Mouse (Mus musculus) hindbrain, embryonic 10.5 days (tissue): ENCODE measurements around the gene Slc35c2. TPM values are rescaled to one million over a fixed set of nuclear protein-coding genes. Genes with fewer than 3 reads are reported as not detected.

Source experiments
- DNase-seq: peaks from one replicate; pipeline ENCODE4 v3.0.0-alpha.2; 2017; ENCODE audit warnings: low spot score
- H3K27ac ChIP-seq: fragments of 300-500 bp; sonication (generic); 2 replicates; pipeline ENCODE4 v1.5.1; 2016; ENCODE audit warnings: mild to moderate bottlenecking, moderate library complexity
- H3K27me3 ChIP-seq: fragments of 300-500 bp; sonication (generic); 2 replicates; pipeline ENCODE4 v1.6.1; 2016; ENCODE audit warnings: mild to moderate bottlenecking; ENCODE audit not compliant: poor library complexity, insufficient read depth, severe bottlenecking
- H3K36me3 ChIP-seq: fragments of 300-500 bp; sonication (generic); 2 replicates; pipeline ENCODE4 v1.6.1; 2016; ENCODE audit warnings: mild to moderate bottlenecking, moderate library complexity
- H3K4me1 ChIP-seq: fragments of 300-500 bp; sonication (generic); replicated peaks from 2 replicates; pipeline ENCODE4 v1.6.1; 2016; ENCODE audit warnings: mild to moderate bottlenecking
- H3K4me3 ChIP-seq: fragments of 300-500 bp; sonication (generic); 2 replicates; pipeline ENCODE4 v1.5.1; 2016; ENCODE audit warnings: mild to moderate bottlenecking, moderate library complexity
- H3K9me3 ChIP-seq: fragments of 300-500 bp; sonication (generic); 2 replicates; pipeline ENCODE4 v1.6.1; 2016; ENCODE audit warnings: mild to moderate bottlenecking, moderate library complexity
- whole genome bisulfite sequencing: fragments of 180-500 bp; shearing (Covaris S2); methylation state at CpG from one replicate; pipeline ENCODE4 v1.1.7; 2016; 5-methylcytosine and 5-hydroxymethylcytosine counted together
- polyA plus RNA-seq: library from polyadenylated mRNA; unstranded; fragments of >200 nt; fragmentation: Nextera tagmentation; extraction: Ambion mirVana; gene quantifications from 2 replicates; pipeline ENCODE4 v1.2.1, GENCODE M21; 2016

The Slc35c2 gene
- polyA plus RNA-seq, 1 experiment from 2014 or later, result 73.0 TPM

DNA sequence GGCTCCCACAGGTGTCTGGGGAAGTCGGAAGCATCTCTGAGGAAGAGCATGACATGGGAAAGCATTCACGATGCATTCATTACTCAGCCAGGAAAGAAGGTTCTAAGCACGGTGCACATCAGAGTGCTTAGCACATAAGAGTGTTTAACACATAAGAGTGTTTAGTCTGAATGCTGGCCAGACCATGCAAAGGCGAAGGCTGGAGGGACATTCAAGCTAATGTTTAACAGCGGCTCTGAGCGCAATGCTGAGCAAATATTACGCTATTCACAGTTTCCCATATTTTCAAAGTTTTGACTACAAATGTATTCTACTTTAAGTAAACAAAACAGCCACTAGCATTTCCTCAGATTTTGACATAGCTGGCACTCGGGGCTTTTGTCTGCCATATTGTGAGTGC, 17.8 kb upstream of the Slc35c2 start:
- WGBS, result 93% methylated on average over 8 of the region's 8 CpGs
- no peak for DNase-seq
- peaks cover 93% of the 10 kb centered on the region for H3K36me3 ChIP-seq

DNA sequence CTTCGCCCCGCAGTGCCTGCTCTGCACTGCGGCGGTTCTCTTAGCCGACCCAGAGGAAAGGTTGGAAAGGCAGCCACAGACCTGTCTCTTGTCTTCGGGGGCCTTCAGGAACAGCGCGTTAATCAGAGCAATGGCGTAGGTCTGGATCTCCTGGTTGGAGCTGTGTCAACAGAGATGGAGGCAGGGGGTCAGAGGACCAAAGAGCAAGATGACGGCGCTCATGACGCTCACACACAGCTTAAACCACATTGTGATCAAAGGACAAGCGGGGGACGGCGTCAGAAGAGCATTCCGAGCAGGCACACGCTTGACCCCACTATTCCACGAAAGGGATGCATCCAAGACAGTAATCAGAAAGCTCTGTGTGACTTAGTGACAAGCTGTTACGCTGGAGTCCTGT, 17.1 kb upstream of the Slc35c2 start:
- H3K27ac ChIP-seq, result no peak overlapping the region
- no peaks in the 10 kb centered on the region for H3K27me3 ChIP-seq
- 88% methylated on average over 19 of the region's 19 CpGs for WGBS
- H3K9me3 ChIP-seq, result no peaks in the 10 kb centered on the region
- peaks cover 93% of the 10 kb centered on the region for H3K36me3 ChIP-seq
- H3K4me3 ChIP-seq, result no peak overlapping the region
- DNase-seq, result no peak
- H3K4me1 ChIP-seq, result peaks cover 5% of the 10 kb centered on the region; the same call in 1 of the 2 replicates

More for the DNA sequence above, 17.8 kb upstream of the Slc35c2 start:
- Histone ChIP-seq H3K9me3 (no peaks in the 10 kb centered on the region), H3K27me3 (no peaks in the 10 kb centered on the region), H3K4me1 (peaks cover 9% of the 10 kb centered on the region), H3K4me3 (no peak overlapping the region), H3K27ac (no peak overlapping the region)

DNA sequence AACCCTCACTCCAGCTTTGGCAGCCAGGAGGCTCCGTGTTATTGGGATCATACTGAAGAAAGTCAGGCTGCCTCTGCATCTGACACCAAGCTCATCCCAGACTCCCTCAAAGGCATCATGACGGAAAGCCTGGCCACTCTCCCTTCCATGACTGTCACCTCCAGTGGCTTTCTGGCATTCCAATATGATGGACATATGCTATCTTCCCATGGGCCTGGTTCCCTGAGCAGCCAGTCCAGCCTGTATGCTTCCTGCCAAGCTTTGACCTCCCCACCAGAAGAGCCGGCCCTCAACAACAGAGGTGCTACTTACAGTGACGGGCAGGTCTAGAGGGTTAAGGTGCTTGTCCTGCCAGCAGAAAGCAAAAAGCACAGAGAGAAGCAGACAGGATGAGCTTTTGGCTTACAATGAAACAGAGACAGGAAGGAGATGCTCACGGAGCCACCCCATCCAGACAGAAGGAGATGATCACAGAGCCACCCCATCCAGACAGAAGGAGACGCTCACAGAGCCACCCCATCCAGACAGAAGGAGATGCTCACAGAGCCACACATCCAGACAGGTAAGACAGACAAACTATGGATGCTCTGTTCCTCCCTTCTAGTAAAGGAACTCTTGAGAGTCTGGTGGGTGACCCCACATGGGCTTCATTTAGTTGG, 15.8 kb upstream of the Slc35c2 start:
- no peak for DNase-seq
- no peak overlapping the region for H3K4me3 ChIP-seq
- 0 out of 2 replicates have a peak, but pooled peaks cover 5% of the 10 kb centered on the region for H3K4me1 ChIP-seq
- H3K27ac ChIP-seq, result no peak overlapping the region
- H3K9me3 ChIP-seq, result no peaks in the 10 kb centered on the region
- peaks cover 93% of the 10 kb centered on the region for H3K36me3 ChIP-seq
- no peaks in the 10 kb centered on the region for H3K27me3 ChIP-seq
- WGBS, result 90% methylated on average over 6 of the region's 6 CpGs

DNA sequence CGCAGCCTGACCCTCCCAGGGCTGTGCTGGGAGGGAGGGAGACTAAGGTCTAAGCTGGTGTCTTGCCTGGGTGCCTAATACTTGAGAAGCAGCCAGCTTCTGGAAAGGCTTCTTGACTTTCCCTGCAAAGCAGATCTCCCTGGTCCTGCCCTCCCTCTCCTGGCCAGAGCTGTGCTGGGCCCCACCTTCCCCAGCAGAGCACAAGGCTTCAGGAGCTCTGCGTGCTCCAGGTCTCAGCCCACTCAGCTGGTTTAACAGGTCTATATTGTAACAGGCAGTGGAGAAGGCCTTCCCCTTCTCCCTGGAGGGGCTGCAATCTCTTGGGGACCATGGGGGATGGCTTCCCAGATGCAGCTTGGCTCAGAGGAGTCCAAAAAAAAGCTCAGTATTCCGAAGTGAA, 13.7 kb upstream of the Slc35c2 start:
- Histone ChIP-seq H3K36me3 (peaks cover 93% of the 10 kb centered on the region), H3K4me3 (no peak overlapping the region), H3K27ac (no peak overlapping the region), H3K9me3 (no peaks in the 10 kb centered on the region), H3K4me1 (0 out of 2 replicates have a peak, but pooled peaks cover 5% of the 10 kb centered on the region), H3K27me3 (no peaks in the 10 kb centered on the region)
- no peak for DNase-seq
- 63% methylated on average over 3 of the region's 3 CpGs for WGBS

DNA sequence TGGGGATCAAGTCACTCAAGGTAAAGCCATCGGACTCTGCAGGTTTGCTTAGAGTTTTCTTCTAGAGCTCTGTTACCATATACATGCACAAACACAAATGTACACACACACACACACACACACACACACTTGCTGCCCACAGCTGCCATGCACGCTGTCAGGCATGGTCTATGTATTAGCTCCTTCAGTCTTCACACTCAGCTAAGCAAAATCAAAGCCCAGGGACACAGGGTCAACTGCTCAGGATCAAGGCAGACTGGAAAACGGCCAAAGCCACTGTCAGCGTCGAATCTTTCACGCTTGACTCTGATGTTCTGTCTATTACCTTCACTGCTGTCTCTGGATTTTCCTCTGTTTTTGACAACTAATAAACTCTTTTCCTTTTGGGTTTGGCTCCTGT, 13.2 kb upstream of the Slc35c2 start:
- 85% methylated on average over 6 of the region's 6 CpGs for WGBS
- DNase-seq, result no peak
- no peak overlapping the region for H3K4me3 ChIP-seq
- H3K9me3 ChIP-seq, result no peaks in the 10 kb centered on the region
- peaks cover 94% of the 10 kb centered on the region for H3K36me3 ChIP-seq
- H3K27me3 ChIP-seq, result no peaks in the 10 kb centered on the region
- H3K4me1 ChIP-seq, result 0 out of 2 replicates have a peak, but pooled peaks cover 5% of the 10 kb centered on the region
- no peak overlapping the region for H3K27ac ChIP-seq

DNA sequence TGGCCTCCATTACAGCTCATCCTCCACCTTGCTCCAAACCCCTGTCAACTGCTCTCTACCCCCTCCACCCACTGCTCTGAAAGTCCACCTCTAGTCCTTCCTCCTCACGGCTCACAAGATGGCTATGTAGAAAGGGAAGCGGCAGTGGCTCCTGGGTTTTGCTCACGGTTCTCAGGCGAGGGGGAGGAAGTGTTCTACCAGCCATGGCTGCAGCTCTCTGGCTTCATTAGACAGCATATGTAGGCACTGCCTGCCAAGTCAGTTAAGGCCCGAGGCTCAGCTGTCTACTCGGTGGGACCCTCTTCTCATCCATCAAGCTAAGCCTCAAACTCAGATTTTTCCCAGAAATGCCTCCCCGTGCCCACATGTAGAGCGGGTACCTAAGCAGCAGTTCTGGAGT, 12.8 kb upstream of the Slc35c2 start:
- no peak overlapping the region for H3K27ac ChIP-seq

DNA sequence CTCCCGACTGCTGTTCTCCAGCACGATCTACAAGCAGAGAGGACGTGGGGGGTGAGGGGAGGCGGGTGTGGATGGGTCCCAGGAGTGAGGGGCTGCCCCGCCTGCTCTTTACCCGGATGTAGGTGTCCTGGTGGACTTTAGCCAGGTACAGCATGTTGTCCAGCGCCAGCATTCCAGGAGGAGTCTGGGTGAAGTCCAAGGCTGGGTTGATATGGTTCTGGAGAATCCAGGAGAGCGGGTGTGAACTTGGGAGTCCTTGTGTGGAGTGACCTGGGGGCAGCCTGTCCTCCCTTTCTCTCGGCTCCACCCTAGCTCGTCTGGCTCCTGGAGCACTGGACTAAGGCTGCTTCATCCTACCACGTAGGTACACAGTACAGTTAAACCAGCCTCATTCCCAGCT, 9.8 kb upstream of the Slc35c2 start:
- peaks cover 94% of the 10 kb centered on the region for H3K36me3 ChIP-seq
- no peaks in the 10 kb centered on the region for H3K27me3 ChIP-seq
- DNase-seq, result no peak
- peak overlapping the region; percentile 9; the same call in 1 of the 2 replicates for H3K27ac ChIP-seq
- no peaks in the 10 kb centered on the region for H3K9me3 ChIP-seq
- no peak overlapping the region for H3K4me3 ChIP-seq
- 90% methylated on average over 11 of the region's 11 CpGs for WGBS
- 0 out of 2 replicates have a peak, but pooled peaks cover 5% of the 10 kb centered on the region for H3K4me1 ChIP-seq

More for the DNA sequence above, 12.8 kb upstream of the Slc35c2 start:
- no peaks in the 10 kb centered on the region for H3K9me3 ChIP-seq
- H3K4me1 ChIP-seq, result 0 out of 2 replicates have a peak, but pooled peaks cover 5% of the 10 kb centered on the region
- H3K27me3 ChIP-seq, result no peaks in the 10 kb centered on the region
- WGBS, result 87% methylated on average over 8 of the region's 8 CpGs
- no peak overlapping the region for H3K4me3 ChIP-seq
- no peak for DNase-seq
- peaks cover 94% of the 10 kb centered on the region for H3K36me3 ChIP-seq

DNA sequence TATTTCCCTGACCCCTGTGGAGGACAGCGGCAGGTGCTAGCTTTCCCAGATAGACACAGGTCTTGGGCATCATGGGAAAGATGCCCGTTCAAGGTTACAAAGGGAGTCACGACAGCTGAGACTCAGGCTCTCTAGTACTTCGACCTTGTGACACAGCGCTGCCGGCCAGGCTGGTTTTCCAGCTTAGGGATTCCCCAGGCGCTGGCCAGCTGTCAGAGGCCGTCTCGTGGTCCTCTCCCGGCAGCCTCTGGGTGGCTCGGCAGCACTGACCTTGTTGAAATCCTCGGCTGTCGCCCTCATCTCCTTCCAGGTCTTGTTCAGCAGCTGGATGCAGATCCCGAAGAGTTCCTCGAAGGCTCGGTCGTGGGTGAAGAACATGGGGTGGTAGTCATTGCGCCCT, 8.9 kb upstream of the Slc35c2 start:
- Histone ChIP-seq H3K4me1 (0 out of 2 replicates have a peak, but pooled peaks cover 5% of the 10 kb centered on the region), H3K27ac (no peak overlapping the region), H3K36me3 (peaks cover 100% of the 10 kb centered on the region), H3K4me3 (no peak overlapping the region), H3K27me3 (no peaks in the 10 kb centered on the region), H3K9me3 (no peaks in the 10 kb centered on the region)
- 84% methylated on average over 18 of the region's 18 CpGs for WGBS
- no peak for DNase-seq

DNA sequence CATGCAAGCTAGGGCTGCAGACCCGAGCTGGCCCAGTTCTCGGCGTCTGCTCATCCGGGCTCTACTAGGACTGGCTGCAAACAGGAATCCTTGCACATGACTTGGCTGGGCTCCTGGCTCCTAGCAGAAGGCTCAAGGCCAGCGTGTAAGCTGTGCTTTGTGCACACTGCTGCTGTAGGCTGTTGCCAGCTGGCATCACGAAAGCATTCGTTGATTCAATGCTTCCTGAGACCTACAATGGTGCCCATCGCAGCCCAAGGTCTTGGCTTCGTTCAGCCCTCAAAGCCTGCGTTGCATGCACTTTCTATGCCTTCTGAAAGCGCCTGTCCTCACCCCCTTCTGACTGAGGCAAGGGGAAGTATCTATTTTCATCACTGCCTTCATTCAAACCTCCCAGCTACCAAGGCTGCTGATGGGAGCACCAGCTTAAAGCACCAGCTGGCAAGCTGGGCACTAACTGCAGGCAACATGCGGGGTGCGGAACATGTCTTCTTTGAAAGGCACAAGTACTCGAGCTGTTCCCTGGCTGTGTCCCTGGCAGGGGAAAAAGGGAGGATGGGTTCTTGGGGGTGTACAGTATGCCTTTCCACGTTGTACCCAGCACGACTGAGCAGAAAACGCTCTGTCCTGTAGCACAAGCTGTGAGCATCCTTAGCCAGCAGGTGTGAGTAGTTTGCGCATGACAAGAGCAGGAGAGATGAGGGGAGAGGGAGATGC, 804 bp upstream of the Slc35c2 start:
- H3K27ac ChIP-seq, result peak overlapping the region; percentile 85
- no peaks in the 10 kb centered on the region for H3K9me3 ChIP-seq
- H3K4me3 ChIP-seq, result peak overlapping the region; percentile 72
- peaks cover 30% of the 10 kb centered on the region for H3K4me1 ChIP-seq
- no peaks in the 10 kb centered on the region for H3K27me3 ChIP-seq
- WGBS, result 72% methylated on average over 18 of the region's 18 CpGs
- peaks cover 48% of the 10 kb centered on the region for H3K36me3 ChIP-seq
- no peak for DNase-seq

DNA sequence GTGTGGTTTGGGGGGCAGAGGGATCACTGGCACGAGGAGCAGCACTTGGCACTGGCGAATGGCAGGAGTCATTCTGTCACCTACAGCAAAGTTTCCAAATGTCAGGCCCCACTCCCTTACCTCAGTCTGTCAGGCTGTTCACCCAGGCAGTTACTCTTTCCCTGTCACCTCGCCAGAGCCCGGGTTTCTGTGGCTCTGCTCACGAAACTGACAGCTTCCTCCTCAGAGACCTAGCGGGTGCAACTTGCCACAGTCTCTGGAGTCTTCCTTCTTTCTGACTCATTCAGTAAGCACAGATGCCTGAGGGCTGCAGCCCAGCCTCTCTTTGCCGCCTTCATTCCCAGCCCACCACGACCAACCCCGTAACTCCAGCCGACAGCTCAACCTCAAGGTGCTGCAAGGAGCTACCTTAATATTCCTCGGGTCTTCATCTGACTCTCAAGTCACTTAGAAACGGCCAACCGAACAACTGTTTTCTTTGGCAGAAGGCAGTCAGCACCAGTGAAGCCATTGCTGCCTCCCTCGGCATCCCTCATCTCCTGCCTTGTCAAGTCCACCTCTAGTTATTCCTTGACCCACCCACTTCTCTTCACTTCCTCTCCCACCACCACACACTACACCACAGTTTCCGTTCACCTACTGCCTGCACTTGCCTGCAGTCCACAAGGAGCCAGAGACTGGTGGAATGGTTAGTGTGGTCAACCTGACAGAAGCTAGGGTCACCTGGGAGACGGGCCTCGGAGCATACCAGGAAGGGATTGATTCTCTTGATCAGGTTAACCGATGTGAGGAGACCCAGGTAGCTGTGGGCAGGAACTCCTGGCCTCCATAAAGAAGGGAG, 1.1 kb downstream of the Slc35c2 start:
- 72% methylated on average over 18 of the region's 18 CpGs for WGBS
- Histone ChIP-seq H3K27ac (peak overlapping the region; percentile 85), H3K27me3 (no peaks in the 10 kb centered on the region), H3K4me3 (peak overlapping the region; percentile 72), H3K9me3 (no peaks in the 10 kb centered on the region), H3K36me3 (peaks cover 48% of the 10 kb centered on the region), H3K4me1 (peaks cover 43% of the 10 kb centered on the region)
- no peak for DNase-seq

DNA sequence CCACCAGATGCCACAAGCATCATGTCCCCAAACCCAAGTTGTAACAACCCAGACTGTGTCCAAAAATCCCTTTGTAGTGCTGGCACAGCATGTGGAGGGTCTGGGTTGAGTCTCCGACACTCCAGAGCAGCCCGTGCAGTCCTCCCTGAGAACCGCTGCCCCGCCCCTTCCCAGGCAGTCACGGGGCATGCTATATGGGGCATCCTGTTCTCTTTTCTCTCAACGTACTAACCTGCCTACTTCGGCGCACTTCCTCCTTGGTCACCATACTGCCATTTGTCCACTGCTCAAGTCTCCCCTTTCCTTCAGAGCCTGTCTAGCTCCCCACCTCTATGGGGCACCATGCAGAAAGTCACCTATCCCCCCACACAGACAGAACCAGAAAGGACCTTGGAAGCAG, 2.0 kb downstream of the Slc35c2 start:
- Histone ChIP-seq H3K4me3 (no peak overlapping the region), H3K4me1 (peaks cover 43% of the 10 kb centered on the region), H3K9me3 (no peaks in the 10 kb centered on the region), H3K36me3 (peaks cover 48% of the 10 kb centered on the region), H3K27ac (no peak overlapping the region), H3K27me3 (no peaks in the 10 kb centered on the region)
- no peak for DNase-seq
- 89% methylated on average over 8 of the region's 8 CpGs for WGBS

DNA sequence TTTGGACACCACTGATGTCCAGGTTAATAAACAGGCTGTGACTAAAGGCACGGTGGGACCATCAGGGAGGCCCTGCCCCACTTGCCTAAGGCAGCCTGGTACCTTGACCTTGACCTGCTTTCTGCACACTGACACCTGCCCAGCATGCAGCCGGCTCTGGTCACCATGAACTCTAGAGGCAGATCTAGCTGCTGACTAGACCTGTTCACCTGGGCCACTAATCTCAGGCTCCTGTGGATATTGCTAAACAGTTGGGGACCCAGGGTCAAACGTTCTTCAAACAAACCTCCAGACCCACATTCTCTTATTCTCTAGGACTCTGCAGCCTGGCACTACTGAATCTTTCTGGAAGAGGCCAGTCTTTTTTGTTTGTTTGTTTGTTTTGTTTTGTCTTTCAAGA, 2.6 kb downstream of the Slc35c2 start:
- Histone ChIP-seq H3K27ac (no peak overlapping the region), H3K4me3 (no peak overlapping the region), H3K36me3 (peaks cover 48% of the 10 kb centered on the region), H3K9me3 (no peaks in the 10 kb centered on the region), H3K4me1 (peaks cover 44% of the 10 kb centered on the region), H3K27me3 (no peaks in the 10 kb centered on the region)
- WGBS, result 85% methylated on average over 3 of the region's 3 CpGs
- DNase-seq, result no peak
